Mouse (Mus musculus): ENCODE measurements around the gene Grm3.

The Grm3 gene

DNA sequence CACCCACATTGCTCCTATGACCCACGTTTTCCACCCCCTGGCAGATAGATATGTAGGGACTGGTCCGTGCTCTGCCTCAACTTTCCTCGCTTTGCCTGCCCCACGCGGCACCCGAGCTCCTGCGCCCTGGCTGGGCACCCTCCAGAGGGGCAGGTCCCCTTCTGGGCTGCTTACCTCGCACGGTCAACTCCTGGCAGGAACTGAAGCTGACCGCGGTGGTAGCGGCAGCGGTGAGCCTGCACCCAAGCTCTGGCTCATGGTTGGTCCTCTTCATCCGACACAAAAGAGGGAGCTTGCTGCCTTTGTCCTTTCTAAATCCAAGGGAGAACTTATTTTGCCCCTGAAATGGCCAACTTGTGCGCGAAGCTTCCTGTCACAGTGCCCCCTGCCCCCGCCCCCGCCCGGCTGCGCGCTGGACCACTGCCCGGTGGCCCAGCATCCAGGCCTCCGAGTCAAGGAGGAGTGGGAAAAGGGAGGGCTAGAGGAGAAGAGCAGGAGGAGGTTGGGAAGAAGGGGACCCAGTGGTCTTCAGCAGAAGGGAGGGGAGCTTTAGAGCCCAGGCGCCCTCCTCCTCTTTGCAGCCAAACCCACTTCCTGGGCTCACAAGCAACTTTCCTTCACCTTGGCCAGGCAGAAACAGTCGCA lies at the start of gene Grm3:
Gene Grm3 (minus strand): TSS at position 215 of the 645 bp plus-strand sequence.
- no peak for DNase-seq (ENCODE audit: low spot score in 2 of 2)

DNA sequence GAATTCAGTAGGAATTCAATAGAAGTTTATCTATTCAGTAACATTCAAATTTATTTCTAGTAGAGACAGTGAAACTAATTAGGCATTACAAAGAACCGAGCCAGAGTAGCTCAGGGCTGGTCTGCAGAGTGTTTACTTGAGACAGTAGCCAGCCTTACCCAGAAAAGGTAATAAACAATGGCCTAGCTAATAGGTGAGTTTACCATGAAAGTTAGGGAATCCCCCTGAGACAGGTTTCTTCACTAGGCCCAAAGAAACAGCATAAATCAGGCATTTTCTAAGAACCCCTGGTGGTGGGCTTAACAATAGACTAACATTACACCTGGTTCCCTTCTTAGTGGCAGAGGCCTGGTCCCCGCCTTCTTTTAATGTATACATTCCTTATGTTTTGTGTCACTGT lies 30.8 kb upstream of the Grm3 start:
- DNase-seq (ENCODE audit: low spot score in 2 of 2), result no peak

GRCm38 (mm10) chr5:9748184-9748583 lies 23.2 kb upstream of the Grm3 start:
- DNase-seq (ENCODE audit: low spot score in 2 of 2), result no peak

GRCm38 (mm10) chr5:9744120-9744519 lies 19.1 kb upstream of the Grm3 start:
- no peak for DNase-seq (ENCODE audit: low spot score in 2 of 2)

- DNase-seq (ENCODE audit: low spot score in 2 of 2), result no peak
Observed at GRCm38 (mm10) chr5:9725601-9726268, 765 bp upstream of the Grm3 start.

GRCm38 (mm10) chr5:9724287-9724955 lies 549 bp downstream of the Grm3 start:
- no peak for DNase-seq (ENCODE audit: low spot score in 2 of 2)

- DNase-seq (ENCODE audit: low spot score in 2 of 2), result no peak
Observed at GRCm38 (mm10) chr5:9721136-9721535, 3.8 kb downstream of the Grm3 start.

DNA sequence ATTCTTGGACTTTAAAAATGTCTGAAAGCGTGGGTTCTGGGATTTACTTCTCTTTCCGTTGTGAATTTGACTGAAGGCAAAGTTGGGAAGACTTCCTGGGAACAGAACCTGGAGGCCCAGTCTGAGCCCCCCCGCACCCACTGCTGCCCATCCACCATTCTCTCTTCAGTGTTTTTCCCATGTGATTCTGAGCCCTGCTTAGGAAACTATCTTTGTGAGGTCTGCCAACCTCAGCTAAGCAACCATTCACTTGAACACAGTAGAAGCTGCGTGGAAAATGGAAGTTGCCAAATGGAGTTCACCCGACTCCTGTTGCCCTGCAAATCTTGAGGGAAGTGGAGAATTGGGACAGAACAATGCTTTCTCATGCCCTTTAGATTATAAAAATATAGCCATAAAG lies 8.7 kb downstream of the Grm3 start:
- no peak for DNase-seq (ENCODE audit: low spot score in 2 of 2)

DNA sequence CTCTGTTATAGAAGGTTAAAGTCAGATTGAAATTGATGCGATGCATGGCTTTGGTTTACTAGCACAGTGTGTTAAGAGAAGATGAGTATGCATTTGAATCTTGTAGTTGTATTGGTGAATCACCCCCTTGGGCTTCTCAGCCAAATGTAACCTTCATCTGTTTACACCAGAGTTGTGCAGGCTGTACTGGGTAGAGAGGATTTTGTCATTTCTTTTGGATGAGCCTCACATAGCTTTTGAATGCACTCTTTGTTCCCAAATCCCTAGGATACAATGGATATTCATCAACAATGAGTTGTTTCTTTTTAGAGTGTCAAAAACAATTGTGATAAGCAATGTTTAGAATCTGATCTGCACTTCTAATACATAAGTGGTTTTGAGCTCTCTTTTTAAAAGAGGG lies 17.9 kb downstream of the Grm3 start:
- no peak for DNase-seq (ENCODE audit: low spot score in 2 of 2)

DNA sequence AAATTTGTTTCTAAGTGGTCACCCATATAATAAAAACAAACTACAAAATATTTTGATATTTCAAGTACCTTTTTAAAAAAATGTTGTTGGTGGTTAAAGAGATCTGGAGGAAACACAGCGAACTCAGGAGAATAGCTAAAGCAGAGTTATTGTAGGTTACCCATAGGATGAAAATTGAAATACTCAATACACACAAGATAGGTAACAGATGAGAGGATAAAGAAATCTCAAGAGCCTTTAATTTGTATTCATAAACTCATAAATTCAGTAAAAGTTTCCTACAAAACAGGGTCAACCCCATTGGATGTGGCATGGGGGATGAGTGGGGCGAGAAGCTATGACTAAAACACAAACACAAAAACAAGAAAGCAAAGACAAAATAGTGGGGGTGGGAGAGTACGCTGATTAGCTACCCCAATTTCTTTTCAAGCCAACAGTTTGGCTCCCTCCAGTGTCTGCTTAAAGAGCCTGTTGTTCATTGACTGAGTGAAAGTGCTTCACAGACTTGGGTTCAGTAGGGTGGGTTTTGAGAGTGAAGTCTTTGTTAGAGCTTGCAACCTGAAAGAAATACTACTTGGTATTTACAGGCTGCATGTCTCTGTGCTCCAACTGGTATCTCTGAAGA lies 21.5 kb downstream of the Grm3 start:
- DNase-seq (ENCODE audit: low spot score in 2 of 2), result no peak

DNA sequence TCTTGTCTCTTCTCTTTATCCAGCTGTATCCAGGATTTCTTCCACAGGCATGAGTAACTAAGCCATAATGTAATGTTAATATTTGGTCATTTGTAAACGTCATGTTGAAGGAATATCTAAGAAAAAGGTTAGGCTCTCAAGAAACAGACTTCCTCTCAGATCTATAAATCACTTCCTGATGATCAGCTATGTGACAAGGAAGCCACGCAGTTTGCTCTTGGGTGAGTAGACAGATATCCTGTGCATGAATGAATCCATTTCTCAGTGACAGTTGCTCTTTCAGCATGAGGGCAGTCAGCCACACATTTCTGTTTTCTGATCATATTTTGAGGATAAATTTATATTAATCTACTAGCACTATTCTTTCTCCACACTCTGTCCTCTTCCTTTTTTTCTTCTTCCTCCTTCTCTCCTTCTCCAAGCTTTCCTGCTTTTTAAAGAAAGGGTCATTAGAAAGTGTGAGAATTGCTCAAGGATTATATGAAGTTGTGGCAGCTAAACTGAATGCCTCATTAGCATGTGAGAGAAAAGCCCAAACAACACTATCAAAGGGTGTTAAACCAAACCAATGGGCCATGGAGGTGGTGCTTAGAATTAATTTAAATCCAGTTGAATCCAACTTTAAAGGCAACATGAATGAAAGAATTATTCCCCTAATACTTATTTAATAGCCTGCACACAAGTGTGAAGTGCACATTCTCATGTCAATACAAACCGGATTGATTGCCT lies 22.1 kb downstream of the Grm3 start:
- no peak for DNase-seq (ENCODE audit: low spot score in 2 of 2)

DNA sequence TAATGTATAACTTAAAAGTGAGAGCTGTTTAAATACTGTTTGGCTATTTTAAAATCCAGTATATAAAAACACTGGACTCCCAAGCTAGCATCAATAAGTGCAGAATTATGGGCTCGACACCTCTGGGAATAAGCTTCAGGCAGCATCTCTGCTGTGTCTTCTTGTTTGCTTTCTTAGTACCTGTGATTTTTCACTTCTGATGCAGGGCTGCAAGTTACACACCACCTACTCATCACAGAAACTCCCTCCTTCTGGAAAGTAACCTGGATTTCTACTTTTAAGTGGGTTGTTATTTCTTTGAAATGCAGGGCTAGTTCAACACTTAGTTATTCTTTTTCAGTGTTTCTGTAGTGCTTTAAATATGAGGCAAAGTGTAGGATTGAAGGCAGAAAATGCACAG lies 32.6 kb downstream of the Grm3 start:
- DNase-seq (ENCODE audit: low spot score in 2 of 2), result no peak

DNA sequence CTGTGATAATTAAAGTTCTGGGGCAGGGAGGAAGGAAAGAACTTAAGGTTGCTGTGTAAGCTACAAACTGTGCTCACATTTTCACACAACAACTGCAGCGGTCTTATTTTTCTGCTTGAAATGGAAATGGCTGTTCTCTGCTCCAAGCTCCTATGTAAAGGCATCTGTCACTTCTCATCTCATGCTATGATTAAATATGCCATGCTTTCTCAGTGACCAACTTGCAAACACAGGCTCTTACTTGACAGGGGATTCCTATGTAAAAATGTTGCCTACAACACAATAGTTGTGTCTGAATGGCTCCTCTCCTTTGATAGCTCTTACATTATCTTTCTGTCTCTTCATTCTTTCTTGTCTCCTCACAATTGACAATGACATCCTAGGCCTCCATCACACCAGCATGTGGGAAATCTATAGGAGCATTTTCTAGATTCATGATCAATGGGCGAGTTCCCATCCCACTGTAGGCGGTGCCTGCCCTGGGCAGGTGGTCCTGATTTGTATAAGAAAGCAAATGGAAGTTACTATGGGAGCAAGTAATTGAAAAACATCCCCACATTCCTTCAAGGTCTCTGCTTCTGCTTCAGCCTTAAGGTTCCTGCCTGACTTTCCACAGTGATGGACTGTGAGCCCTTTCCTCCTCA lies 34.2 kb downstream of the Grm3 start:
- no peak for DNase-seq (ENCODE audit: low spot score in 2 of 2)

DNA sequence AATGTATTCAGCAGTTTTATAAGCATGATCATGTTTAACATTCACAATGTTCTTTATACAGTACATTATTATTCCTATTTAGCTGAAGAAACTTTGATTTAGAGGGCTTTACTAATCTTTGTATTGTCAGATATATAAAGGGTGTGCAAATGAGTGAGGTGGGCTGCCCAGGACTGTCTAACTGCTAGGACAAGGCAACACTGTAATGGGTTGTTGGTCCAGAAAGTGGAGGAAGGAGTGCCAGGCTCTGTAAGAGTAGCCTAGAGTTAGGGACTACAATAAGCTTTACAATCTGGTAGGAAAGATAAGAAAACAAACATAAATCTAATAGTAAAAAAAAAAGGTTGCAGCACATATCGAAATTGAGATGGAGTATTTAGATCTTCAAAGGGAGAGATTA lies 34.8 kb downstream of the Grm3 start:
- DNase-seq (ENCODE audit: low spot score in 2 of 2), result no peak

DNA sequence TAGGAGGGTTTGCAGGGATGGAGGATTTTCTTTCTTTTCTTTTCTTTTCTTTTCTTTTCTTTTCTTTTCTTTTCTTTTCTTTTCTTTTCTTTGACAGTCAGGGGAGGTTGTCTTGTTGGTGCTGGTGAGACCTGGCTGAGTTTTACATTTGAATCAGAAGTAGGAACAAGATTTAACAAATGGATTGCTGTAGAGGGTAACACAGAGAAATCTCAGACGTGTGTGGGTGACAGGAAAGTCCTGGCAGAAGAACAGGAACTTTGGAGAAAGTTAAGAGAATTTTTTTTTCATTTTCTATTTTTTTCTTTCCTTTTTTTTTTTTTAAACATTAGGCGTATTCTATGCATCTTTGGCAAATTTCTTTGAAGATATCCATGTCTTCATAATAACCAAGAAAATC lies 41.8 kb downstream of the Grm3 start:
- DNase-seq (ENCODE audit: low spot score in 2 of 2), result no peak

DNA sequence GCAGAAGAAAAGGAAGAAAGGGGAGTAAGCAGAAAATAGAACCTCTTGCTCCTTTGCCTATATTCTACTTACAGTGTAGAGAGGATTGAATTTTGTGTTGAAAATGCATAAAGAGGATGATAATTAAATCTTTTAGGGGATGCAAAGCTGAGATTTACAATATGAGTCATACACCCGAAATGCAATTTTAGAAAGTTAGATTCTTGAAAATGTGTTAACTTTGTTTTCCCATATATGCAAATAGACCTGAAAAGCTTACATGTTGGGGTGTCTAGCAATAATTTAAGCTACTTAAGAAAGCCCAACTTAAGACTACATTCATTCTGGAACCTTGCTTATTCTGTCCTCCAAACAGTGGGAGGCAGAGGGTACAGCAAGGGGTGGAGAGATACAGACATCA lies 56.0 kb downstream of the Grm3 start:
- DNase-seq (ENCODE audit: low spot score in 2 of 2), result no peak

- DNase-seq (ENCODE audit: low spot score in 2 of 2), result no peak
Observed at GRCm38 (mm10) chr5:9663416-9663815, 61.6 kb downstream of the Grm3 start.

DNA sequence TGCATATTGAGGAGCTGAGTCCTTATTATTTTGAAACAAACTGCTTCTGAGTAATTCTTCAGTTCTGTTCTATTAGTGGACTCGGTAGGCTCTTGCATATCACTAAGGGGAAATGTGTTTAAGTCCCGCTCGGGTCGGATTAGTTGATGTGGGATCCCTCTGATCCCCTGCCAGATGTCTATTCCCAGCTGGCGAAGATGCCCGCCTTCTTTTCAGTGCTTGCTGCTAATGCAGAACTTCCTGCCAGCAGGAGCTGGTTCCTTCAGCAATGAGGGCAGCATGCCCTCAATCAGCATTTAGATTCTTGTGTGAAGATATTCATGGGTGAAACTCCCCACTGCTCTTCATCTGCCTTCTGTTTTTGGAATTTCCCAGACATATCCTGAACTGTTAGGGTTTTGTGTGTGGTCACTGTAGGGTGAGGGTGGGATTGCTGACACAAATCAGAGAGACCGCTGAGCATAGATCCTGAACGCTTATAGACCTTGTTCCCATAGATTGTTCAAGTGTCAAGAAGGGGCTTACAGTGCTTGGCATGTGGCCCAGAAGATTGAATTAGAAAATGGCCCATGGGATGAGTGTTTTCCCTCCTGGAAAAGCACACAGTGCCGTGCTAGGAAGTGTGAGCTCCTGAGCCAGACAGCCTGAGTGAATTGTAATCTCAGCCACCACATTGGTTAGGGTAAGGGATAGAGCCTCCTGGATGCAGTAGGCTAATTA lies 62.9 kb downstream of the Grm3 start:
- no peak for DNase-seq (ENCODE audit: low spot score in 2 of 2)

- no peak for DNase-seq (ENCODE audit: low spot score in 2 of 2)
Observed at GRCm38 (mm10) chr5:9638612-9639011, 86.4 kb downstream of the Grm3 start.

- no peak for DNase-seq (ENCODE audit: low spot score in 2 of 2)
Observed at GRCm38 (mm10) chr5:9627220-9627619, 97.8 kb downstream of the Grm3 start.

DNA sequence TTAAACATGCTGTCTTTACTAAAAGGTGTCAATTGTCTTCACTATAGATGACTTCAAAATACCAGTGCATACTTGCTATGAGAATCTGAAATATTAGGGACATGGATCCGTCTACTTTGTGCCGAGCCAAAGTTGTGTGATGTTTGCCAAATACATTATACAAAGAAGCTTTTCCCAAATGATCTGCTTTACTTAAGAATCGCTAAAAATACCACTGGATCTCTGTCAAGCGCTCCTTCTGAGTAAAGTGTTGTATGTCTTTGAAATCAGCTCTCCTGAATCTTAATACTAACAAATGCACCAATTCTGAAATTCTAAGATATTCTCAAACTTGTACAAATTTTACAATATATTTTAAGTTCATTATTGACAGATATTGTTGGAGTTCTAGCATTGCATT lies 100.6 kb downstream of the Grm3 start:
- DNase-seq (ENCODE audit: low spot score in 2 of 2), result no peak
